Mouse (Mus musculus) adrenal gland, postnatal 25 days (tissue): Measurements from ENCODE around the gene Fam171a1. TPM values are rescaled to one million over a fixed set of nuclear protein-coding genes. Genes with fewer than 3 reads are reported as not detected.

Experiments
- DNase-seq: peaks from one replicate; pipeline ENCODE4 v3.0.0; 2021; ENCODE audit warnings: mixed read lengths
- microRNA-seq, 2 experiments: library from miRNA; unstranded; fragments of <30 nt; microRNA quantifications; one replicate each; pipeline ENCODE4 v1.2.0; 2021
- total RNA-seq: library from RNA; stranded (reverse); gene quantifications from 2 replicates; pipeline ENCODE4 v1.2.3, GENCODE M21; 2021

The Fam171a1 gene
- total RNA-seq, 1 experiment from 2014 or later: 33.6 TPM

DNA sequence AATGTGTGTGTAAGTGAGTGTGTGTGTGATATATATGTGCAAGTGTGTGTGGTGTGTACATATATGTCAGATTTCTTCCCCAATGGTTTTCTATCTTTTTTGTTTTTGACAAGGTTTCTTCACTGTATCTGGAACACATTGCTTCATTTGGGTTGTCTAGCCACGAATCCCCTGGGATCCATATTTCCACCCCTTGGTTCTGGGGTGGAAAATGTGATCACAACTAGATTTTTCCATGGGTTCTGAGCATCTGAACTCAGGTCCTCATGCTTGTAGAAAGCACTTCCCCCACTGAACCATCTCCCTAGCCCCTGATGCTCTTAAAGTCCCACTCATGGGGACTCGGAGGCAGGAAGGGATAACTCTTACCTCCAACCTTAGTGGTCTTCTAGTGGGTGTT is 159.3 kb downstream of the Fam171a1 start:
- DNase-seq: no peak

GRCm38 (mm10) chr2:3276106-3276505 is 162.1 kb downstream of the Fam171a1 start:
- no peak for DNase-seq

Small RNAs within 50 kb of the gene (microRNA-seq; reads per million reads assigned to microRNA genes)
- gene Gm27306: 0 reads per million in 2 experiments

Other genes with a start within 250 kb of the Fam171a1 start
- 71.5 and 103 TPM in 2 replicates for gene Nmt2, start 170.0 kb downstream of the Fam171a1 start, total RNA-seq
- 11.1 and 11.3 TPM in 2 replicates for gene Rpp38, start 218.4 kb downstream of the Fam171a1 start, total RNA-seq
- not detected in 2 replicates for gene Acbd7, start 221.9 kb downstream of the Fam171a1 start, total RNA-seq